Mouse (Mus musculus) stomach, postnatal 0 days (tissue): Measurements from ENCODE around the gene Hist1h3g.

Experiments used
- CTCF ChIP-seq: IDR thresholded peaks from 2 replicates; pipeline ENCODE4 v1.5.1; 2016; ENCODE audit warnings: antibody characterized with exemption, low read depth, mild to moderate bottlenecking, moderate library complexity
- EP300 ChIP-seq: optimal IDR thresholded peaks from 2 replicates; pipeline ENCODE3; 2016; ENCODE audit warnings: antibody characterized with exemption

DNA sequence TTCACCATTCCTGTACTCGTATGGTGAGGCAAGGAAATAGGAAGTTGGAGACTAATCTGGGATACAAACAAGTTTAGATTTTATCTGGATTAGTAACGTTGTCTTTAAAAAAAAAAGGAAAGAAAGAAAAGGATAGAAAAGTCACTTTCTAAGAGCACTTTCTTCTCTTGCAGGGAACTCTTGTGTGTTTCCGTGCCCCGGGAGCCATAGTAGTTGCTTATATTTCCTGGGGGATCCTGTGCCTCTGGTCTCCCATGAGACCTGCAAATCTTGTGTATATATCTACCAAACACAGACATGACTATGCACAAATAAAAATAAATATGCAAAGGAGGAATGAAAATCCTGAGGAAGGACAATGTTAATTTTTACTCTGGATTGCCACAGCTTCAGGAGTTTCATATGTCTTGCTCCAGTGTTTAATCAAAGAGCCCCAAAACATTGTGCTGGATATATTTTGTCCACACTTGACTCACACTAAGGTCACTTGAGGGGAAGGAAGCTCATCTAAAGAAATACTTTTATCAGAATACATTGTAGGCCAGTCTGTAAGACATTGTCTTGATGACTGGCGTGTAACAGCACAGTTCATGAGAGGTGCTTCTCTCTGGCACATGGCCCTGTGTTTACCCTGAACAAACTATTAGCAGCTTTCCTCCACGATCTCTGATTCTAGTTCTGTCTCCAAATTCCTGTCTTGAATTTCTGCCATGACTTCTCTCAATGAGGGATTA is 41.9 kb downstream of the Hist1h3g start:
- TF ChIP-seq EP300: no peak
- no peak for TF ChIP-seq CTCF
